Mouse (Mus musculus) gastrocnemius, postnatal 4 days (tissue): ENCODE measurements at regions not wholly inside any gene's neighbourhood (a gene's known extent, or its start where the extent isn't known, plus 50 kb on each side); places are given as distances from the start of the nearest gene placed in this dataset.

ENCODE experiments used
- DNase-seq, 2 experiments: peaks; one replicate each; pipeline ENCODE4 v3.0.0; 2021 to 2022; ENCODE audit warnings: low spot score in 2 of 2, mixed read lengths in 2 of 2

DNA sequence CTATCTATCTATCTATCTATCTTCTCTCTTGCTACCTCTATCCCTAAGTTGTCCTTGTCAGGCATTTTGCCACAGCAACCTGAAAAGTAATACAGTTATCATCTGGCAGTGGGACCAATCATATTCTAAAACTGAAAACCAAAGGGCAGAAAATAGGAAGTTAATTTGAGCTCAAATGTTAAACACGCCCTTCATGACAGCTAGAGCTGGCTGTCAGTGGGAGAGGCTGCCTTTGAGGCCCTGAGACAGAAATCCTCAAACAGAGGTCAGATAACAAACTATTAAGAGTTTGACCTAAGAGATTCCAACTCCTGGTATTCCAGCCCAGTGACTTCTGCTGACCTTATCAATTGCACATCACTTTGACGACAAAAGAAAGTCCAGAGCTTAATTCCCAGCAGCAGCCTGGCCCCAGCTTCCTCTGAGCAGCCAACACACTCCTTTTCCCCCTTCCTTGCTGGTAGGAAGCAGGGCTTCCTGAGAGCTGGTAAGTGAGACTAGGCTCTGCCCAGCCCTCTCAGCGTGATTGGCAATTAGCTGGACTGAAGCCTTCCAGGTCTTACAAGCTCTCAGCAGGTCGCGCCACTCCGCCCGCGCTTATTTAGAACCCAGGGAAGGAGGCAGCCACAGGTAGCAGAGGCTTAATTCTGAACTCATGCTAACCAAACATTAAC lies 250.0 kb downstream of the Sec61b start:
- DNase-seq = no peak

DNA sequence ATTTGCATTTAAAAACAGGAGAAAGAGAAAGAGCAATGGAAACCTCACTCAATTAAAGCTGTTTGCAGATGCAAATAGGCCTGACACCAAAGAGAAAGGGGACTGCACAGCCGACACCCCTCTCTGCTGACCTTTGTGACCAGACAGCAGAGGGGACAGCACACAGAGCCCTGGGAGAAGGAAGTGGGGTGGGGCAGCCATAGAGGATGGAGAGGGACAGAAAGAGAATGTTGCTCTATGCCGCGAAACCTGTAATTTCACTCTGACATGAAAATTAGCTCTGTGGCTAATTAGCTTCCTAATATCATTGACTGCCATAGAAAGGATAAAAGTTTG lies 250.5 kb downstream of the Sec61b start:
- DNase-seq = no peak

DNA sequence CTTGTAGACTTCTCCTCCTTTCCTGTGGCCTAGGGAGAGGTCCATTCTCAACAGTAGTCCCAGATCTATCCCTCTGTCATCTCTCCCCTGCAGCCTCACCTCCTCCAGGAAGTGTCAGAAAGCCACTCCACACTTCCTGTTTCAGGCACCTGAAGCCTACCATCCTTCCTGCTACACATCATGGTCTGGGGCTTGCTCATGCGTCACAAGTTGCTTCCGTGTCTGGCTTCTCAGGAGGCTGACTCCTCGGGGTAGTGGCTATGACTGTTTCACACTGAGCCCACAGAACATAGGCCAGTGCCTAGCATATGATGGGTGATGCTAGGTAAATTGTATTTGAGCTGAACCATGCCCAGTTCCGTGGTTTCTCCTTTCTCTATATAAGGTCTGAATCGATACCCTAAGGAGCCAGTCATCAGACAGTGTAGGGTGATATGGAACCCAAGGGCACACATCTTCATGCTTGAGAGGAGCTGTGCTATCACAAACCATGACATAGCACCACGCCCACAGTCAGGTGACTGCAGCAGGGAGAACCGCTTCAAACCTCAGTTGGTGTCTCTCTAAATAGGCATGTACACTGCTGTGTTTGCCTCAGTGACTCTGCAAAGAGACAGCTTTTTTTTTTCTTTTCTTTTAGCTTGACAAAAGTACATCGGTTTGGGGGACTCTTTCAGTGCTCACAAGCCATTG lies 272.2 kb downstream of the Sec61b start:
- DNase-seq = no peak

DNA sequence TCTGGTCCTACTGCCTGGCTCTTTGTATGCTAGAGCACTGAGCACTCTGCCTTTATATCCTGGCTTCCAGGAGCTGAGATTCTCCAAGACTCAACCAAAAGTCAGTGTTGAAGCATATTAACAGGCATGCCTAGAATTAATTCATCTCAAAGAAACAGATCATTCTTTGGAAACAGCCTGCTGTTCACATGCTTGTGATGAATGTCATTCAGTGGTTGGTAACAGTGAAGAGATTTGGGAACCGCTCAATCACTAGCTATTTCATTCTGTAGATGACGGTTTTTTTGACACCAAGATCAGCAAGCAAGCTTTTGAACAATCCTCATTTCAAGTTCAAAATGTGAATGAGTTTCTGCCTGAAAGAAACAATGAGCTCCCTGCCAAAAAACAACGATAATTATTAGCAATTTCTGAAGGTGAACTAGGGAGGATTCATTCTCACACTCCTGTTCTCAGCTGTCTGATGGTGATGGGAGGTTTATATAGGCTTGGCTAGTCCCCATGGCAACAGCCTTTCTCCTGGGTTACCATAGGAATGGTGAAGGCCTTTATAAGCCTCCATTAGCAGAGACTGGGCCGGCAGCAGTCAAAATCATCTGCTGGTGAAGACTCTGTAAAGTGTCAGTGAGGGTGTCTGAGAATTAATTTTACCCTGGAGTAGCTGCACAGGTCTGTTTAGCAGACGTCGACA lies 272.6 kb upstream of the Nr4a3 start:
- no peak for DNase-seq

- no peak for DNase-seq
These were observed 270.3 kb upstream of the Nr4a3 start for GRCm38 (mm10) chr4:47774664-47775063.

DNA sequence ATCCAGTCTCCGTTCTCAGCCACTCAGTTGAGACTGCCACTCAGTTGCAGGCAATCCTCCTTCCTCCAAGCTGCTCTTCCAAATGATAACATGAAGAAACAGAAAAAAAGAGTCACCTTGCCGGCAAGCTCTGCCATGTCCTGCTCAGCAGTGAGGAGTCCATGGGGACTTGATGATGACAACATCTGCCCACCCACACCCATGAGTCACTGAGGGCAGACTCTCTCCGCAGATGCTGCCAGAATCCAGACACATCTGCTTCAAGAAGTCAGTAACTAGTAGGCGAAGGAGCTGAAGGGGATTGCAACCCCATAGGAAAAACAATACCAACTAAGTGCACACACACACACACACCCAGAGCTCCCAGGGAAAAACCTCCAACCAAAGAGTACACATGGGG lies 263.9 kb upstream of the Nr4a3 start:
- no peak for DNase-seq

DNA sequence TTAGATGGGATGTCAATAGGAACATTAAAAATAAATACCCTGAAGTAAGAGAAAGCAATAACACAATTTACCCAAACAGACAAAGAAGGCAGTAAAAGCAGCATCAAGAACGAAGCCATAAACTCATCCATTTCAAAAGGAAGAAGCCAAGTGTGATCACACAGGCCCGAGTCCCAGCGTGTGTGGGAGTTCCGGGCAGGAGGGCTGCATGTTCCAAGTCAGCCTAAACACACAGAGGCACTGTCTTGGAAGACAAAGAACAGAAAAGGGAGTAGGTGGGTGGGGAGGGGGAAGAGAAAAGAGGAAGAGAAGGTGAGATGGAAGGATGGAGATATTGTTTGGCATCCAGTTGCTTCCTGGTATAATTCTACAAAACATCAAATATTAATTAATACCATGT lies 248.0 kb upstream of the Nr4a3 start:
- no peak for DNase-seq

- DNase-seq = no peak
These were observed 245.8 kb upstream of the Nr4a3 start for GRCm38 (mm10) chr4:47799165-47799564.

- DNase-seq = no peak
These were observed 241.8 kb upstream of the Nr4a3 start for GRCm38 (mm10) chr4:47803111-47803510.

- DNase-seq = no peak
These were observed 237.1 kb upstream of the Nr4a3 start for GRCm38 (mm10) chr4:47807877-47808276.

GRCm38 (mm10) chr4:47814030-47814429 lies 230.9 kb upstream of the Nr4a3 start:
- DNase-seq = no peak

GRCm38 (mm10) chr4:47818371-47819159 lies 226.4 kb upstream of the Nr4a3 start:
- no peak for DNase-seq

- DNase-seq = no peak
These were observed 224.4 kb upstream of the Nr4a3 start for GRCm38 (mm10) chr4:47820562-47820961.

DNA sequence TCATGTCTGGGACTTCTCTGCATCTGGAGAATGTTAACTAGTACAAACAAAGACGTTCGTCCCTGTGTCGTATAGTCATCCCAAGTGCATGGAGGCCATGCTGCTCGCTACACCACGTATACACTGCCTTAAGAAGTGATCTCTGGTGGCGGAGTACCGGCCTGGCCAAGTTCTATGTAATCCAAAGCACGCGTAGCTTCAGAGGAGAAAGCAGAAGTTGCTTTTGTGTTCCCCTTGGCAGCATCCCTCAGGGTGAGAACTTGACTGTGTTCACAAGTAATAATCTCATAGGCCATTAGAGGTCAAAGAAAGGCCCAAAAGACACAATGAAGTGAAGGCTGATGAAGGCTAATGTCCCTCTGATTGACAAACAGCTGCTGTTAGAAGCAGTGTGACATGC lies 221.7 kb upstream of the Nr4a3 start:
- DNase-seq = no peak

GRCm38 (mm10) chr4:47824083-47824482 lies 220.9 kb upstream of the Nr4a3 start:
- DNase-seq = no peak

GRCm38 (mm10) chr4:47832905-47833304 lies 212.0 kb upstream of the Nr4a3 start:
- no peak for DNase-seq

- no peak for DNase-seq
These were observed 206.5 kb upstream of the Nr4a3 start for GRCm38 (mm10) chr4:47838411-47838810.

DNA sequence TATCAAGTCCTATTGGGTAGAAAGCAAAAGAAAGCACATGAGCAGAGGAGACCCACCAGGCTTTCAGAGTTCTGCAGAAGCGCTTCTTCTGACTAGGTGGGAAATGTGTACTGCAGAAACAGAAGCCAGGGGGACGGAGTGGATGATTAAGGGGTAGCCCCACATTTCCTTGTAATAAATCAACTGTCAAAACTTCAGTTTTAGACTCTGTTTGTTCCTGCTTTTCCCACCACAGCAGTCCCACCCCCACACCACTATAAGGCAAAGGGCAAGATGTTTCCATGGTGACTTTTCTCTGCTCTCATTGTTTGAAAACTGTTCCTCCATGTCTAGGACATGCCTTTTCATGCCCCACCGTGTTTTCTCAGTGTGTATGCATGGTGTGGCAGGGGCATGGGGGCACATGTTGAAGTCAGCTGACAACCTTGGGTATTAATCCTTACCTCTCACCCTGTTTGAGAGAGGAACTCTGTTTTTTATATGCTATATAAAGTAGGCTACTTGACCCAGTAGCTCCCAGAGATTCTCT lies 202.8 kb upstream of the Nr4a3 start:
- no peak for DNase-seq

GRCm38 (mm10) chr4:47845239-47845638 lies 199.7 kb upstream of the Nr4a3 start:
- DNase-seq = no peak

GRCm38 (mm10) chr4:47846389-47847318 lies 198.3 kb upstream of the Nr4a3 start:
- DNase-seq = no peak
